Mouse (Mus musculus) myocyte (in vitro differentiated cells): ENCODE data around the gene Prrg1. TPM values are rescaled to one million over a fixed set of nuclear protein-coding genes. Genes with fewer than 3 reads are reported as not detected.

Experiments used
- H3K27me3 ChIP-seq: one replicate; pipeline ENCODE4 v1.6.1; 2011; ENCODE audit not compliant: control insufficient read depth, insufficient read depth, insufficient read length
- H3K36me3 ChIP-seq: one replicate; pipeline ENCODE4 v1.6.1; 2011; ENCODE audit not compliant: control insufficient read depth, insufficient read depth
- H3K4me2 ChIP-seq: one replicate; pipeline ENCODE4 v1.6.1; 2011; ENCODE audit warnings: low read depth, control low read depth
- H3K4me3 ChIP-seq: one replicate; pipeline ENCODE4 v1.5.1; 2011; ENCODE audit warnings: mild to moderate bottlenecking, control low read depth, moderate library complexity
- H3K79me2 ChIP-seq: one replicate; pipeline ENCODE4 v1.6.1; 2011; ENCODE audit not compliant: control insufficient read depth, insufficient read depth
- H3ac ChIP-seq: one replicate; pipeline ENCODE4 v1.6.1; 2011; ENCODE audit not compliant: control insufficient read depth, insufficient read length
- CEBPB ChIP-seq: IDR thresholded peaks from 2 replicates; pipeline ENCODE4 v1.6.1; 2011; ENCODE audit warnings: mild to moderate bottlenecking, moderate library complexity; ENCODE audit not compliant: poor library complexity, insufficient read depth, severe bottlenecking
- E2F4 ChIP-seq: IDR thresholded peaks from one replicate; pipeline ENCODE4 v1.6.1; 2011; ENCODE audit warnings: mild to moderate bottlenecking, control low read depth, moderate library complexity; ENCODE audit not compliant: insufficient read depth
- MAX ChIP-seq: IDR thresholded peaks from one replicate; pipeline ENCODE4 v1.6.1; 2011; ENCODE audit warnings: low read depth, mild to moderate bottlenecking, control low read depth
- MYOD1 ChIP-seq, 3 experiments: IDR thresholded peaks; one replicate each; pipeline ENCODE4 v1.6.1; 2011; ENCODE audit warnings: control low read depth in 2 of 3, low read depth in 2 of 3, mild to moderate bottlenecking in 2 of 3, moderate library complexity in 1 of 3; ENCODE audit not compliant: insufficient read length in 2 of 3, control insufficient read depth in 1 of 3
- MYOG ChIP-seq, 3 experiments: IDR thresholded peaks; one replicate each; pipeline ENCODE4 v1.6.1; 2011; ENCODE audit warnings: control low read depth in 2 of 3, low read depth in 2 of 3, mild to moderate bottlenecking in 2 of 3; ENCODE audit not compliant: insufficient read length in 2 of 3, control insufficient read depth in 1 of 3, insufficient read depth in 1 of 3
- POLR2A ChIP-seq: IDR thresholded peaks from one replicate; pipeline ENCODE4 v1.6.1; 2011; ENCODE audit warnings: low read depth, mild to moderate bottlenecking, control low read depth, moderate library complexity; ENCODE audit not compliant: insufficient read length
- POLR2AphosphoS2 ChIP-seq: IDR thresholded peaks from one replicate; pipeline ENCODE4 v1.6.1; 2011; ENCODE audit warnings: low read depth, control low read depth; ENCODE audit not compliant: insufficient read length
- REST ChIP-seq: IDR thresholded peaks from one replicate; pipeline ENCODE4 v1.6.1; 2011; ENCODE audit warnings: mild to moderate bottlenecking, control low read depth, moderate library complexity; ENCODE audit not compliant: insufficient read depth, insufficient read length
- SRF ChIP-seq: IDR thresholded peaks from one replicate; pipeline ENCODE4 v1.6.1; 2011; ENCODE audit warnings: low read depth; ENCODE audit not compliant: control insufficient read depth, insufficient read length
- TCF12 ChIP-seq: IDR thresholded peaks from one replicate; pipeline ENCODE4 v1.6.1; 2011; ENCODE audit warnings: mild to moderate bottlenecking, control low read depth; ENCODE audit not compliant: poor library complexity, insufficient read depth, severe bottlenecking
- TCF3 ChIP-seq: IDR thresholded peaks from one replicate; pipeline ENCODE4 v1.6.1; 2011; ENCODE audit warnings: low read depth, control low read depth; ENCODE audit not compliant: insufficient read length
- USF1 ChIP-seq: IDR thresholded peaks from one replicate; pipeline ENCODE4 v1.6.1; 2011; ENCODE audit warnings: low read depth, mild to moderate bottlenecking, control low read depth, moderate library complexity
- polyA plus RNA-seq: library from polyadenylated mRNA; unstranded; fragments of >200 nt; fragmentation: generic; extraction: Trizol; gene quantifications from one replicate; pipeline ENCODE4 v1.2.1, GENCODE M21; 2012; ENCODE audit warnings: missing spikeins

Gene Prrg1
- polyA plus RNA-seq, 1 experiment: 1.3 TPM

- Histone ChIP-seq H3K27me3 (no peaks in the 10 kb centered on the region), H3K79me2 (no peaks in the 10 kb centered on the region), H3K4me2 (no peak overlapping the region), H3K4me3 (no peak overlapping the region), H3ac (no peak overlapping the region), H3K36me3 (no peaks in the 10 kb centered on the region)
- TF ChIP-seq MYOG (IDR thresholded peaks at IDR 0.05; ENCODE audit: control insufficient read depth in 1 of 3, insufficient read depth in 1 of 3, insufficient read length in 2 of 3, low read depth in 2 of 3) (no peak), CEBPB (no peak), SRF (no peak), TCF3 (no peak), MYOD1 (IDR thresholded peaks at IDR 0.05; ENCODE audit: control insufficient read depth in 1 of 3, insufficient read length in 2 of 3, low read depth in 2 of 3) (no peak), TCF12 (no peak), POLR2AphosphoS2 (no peak), E2F4 (no peak), REST (no peak), USF1 (no peak)
Observed at GRCm38 (mm10) chrX:78563451-78563850, 20.2 kb downstream of the Prrg1 start.

- Histone ChIP-seq H3K4me3 (no peak overlapping the region), H3K4me2 (no peak overlapping the region), H3K27me3 (no peaks in the 10 kb centered on the region), H3K79me2 (no peaks in the 10 kb centered on the region), H3K36me3 (no peaks in the 10 kb centered on the region), H3ac (no peak overlapping the region)
- TF ChIP-seq POLR2A (no peak), TCF12 (no peak), MYOD1 (IDR thresholded peaks at IDR 0.05; ENCODE audit: control insufficient read depth in 1 of 3, insufficient read length in 2 of 3, low read depth in 2 of 3) (no peak), USF1 (no peak), E2F4 (no peak), REST (no peak), POLR2AphosphoS2 (no peak), CEBPB (no peak), MYOG (IDR thresholded peaks at IDR 0.05; ENCODE audit: control insufficient read depth in 1 of 3, insufficient read depth in 1 of 3, insufficient read length in 2 of 3, low read depth in 2 of 3) (no peak), SRF (no peak), TCF3 (no peak), MAX (no peak)
Observed at GRCm38 (mm10) chrX:78553399-78553798, 30.3 kb downstream of the Prrg1 start.

GRCm38 (mm10) chrX:78552704-78553103 lies 31.0 kb downstream of the Prrg1 start:
- no peaks in the 10 kb centered on the region for H3K79me2 ChIP-seq
- no peak overlapping the region for H3K4me3 ChIP-seq
- H3K36me3 ChIP-seq: no peaks in the 10 kb centered on the region
- H3ac ChIP-seq: no peak overlapping the region
- TF ChIP-seq POLR2AphosphoS2: no peak
- no peak for TF ChIP-seq MYOD1 (IDR thresholded peaks at IDR 0.05; ENCODE audit: control insufficient read depth in 1 of 3, insufficient read length in 2 of 3, low read depth in 2 of 3)
- no peak for TF ChIP-seq E2F4
- TF ChIP-seq REST: no peak
- no peak for TF ChIP-seq POLR2A
- TF ChIP-seq CEBPB: no peak
- TF ChIP-seq USF1: no peak
- TF ChIP-seq TCF3: no peak
- TF ChIP-seq MYOG (IDR thresholded peaks at IDR 0.05; ENCODE audit: control insufficient read depth in 1 of 3, insufficient read depth in 1 of 3, insufficient read length in 2 of 3, low read depth in 2 of 3): no peak
- TF ChIP-seq MAX: no peak
- TF ChIP-seq SRF: no peak
- TF ChIP-seq TCF12: no peak
- H3K27me3 ChIP-seq: no peaks in the 10 kb centered on the region
- no peak overlapping the region for H3K4me2 ChIP-seq

- H3ac ChIP-seq: no peak overlapping the region
- H3K36me3 ChIP-seq: no peaks in the 10 kb centered on the region
- no peaks in the 10 kb centered on the region for H3K79me2 ChIP-seq
- H3K27me3 ChIP-seq: no peaks in the 10 kb centered on the region
- TF ChIP-seq REST (no peak), TCF12 (no peak), CEBPB (no peak), TCF3 (no peak), MYOG (IDR thresholded peaks at IDR 0.05; ENCODE audit: control insufficient read depth in 1 of 3, insufficient read depth in 1 of 3, insufficient read length in 2 of 3, low read depth in 2 of 3) (no peak)
- H3K4me3 ChIP-seq: no peak overlapping the region
- no peak overlapping the region for H3K4me2 ChIP-seq
Observed at GRCm38 (mm10) chrX:78547696-78548095, 36.0 kb downstream of the Prrg1 start.

- Histone ChIP-seq H3K36me3 (no peaks in the 10 kb centered on the region), H3K27me3 (no peaks in the 10 kb centered on the region), H3K4me3 (no peak overlapping the region), H3K4me2 (no peak overlapping the region), H3ac (no peak overlapping the region), H3K79me2 (no peaks in the 10 kb centered on the region)
- TF ChIP-seq MAX: no peak
- no peak for TF ChIP-seq MYOG (IDR thresholded peaks at IDR 0.05; ENCODE audit: control insufficient read depth in 1 of 3, insufficient read depth in 1 of 3, insufficient read length in 2 of 3, low read depth in 2 of 3)
- no peak for TF ChIP-seq E2F4
- TF ChIP-seq TCF3: no peak
- TF ChIP-seq USF1: no peak
Observed at GRCm38 (mm10) chrX:78539734-78540133, 44.0 kb downstream of the Prrg1 start.
